Mouse (Mus musculus): Measurements from ENCODE around the gene Gm38655. TPM values are rescaled to one million over a fixed set of nuclear protein-coding genes. Genes with fewer than 3 reads are reported as not detected.

Gm38655 gene
- total and polyA plus RNA-seq, 3 experiments = not detected

DNA sequence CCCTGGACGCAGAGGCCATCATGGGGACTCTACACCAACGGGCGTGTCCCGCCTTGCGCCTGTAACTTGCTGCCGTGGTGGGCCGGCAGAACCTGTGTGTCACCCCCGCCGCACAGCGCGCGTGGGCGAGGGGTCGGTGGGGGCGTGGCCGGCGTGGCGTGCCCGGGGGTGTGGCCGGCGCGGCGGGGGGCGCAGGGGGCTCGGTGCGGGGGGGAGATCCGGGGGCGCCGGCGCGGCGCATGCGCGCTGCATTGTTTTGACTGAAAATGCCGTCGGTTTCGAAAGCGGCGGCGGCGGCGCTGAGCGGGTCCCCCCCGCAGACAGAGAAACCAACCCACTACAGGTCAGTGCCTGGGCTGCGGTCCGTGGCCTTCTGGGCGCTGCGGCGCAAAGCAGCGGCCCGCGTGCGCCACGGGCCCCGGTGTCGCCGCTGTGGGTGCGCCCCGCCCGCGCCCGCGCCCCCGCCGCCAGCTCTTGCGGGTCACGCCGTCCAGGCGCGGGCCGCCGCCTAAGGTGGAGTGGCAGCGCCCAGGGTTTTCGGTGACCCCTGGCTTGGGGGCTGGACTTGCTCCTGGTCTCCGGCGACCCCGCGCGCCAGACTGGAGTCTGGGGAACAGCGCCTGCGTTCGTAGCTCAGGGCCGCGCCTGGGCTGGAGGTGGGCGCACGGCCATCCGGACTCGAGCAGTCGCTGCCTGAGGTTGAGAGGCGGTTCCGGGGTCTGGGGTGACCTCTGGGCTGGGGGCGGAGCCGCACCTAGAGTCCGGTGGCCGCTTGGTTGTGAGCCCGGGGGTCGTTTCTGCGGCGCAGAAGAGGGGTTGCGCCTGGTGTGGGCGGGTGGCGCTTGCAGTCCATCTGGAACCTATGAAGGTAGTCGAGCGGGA, 13.1 kb upstream of the Gm38655 start, which contains the start of gene Unkl:
Gene Unkl (plus strand): TSS at position 248 of the 882 bp plus-strand sequence.
- Histone ChIP-seq H3K36me3 (replicated peaks in 1 of 2; ENCODE audit: control insufficient read depth in 1 of 2, insufficient read depth in 1 of 2, low read length in 1 of 2) (peaks cover 10 to 48% of the 10 kb centered on the region in 2 experiments), H3K79me2 (replicated peaks; ENCODE audit: control insufficient read depth, extremely low read depth, insufficient read depth, poor library complexity, severe bottlenecking) (peaks cover 26% of the 10 kb centered on the region), H3K9me3 (replicated peaks; ENCODE audit: low read length) (no peaks in the 10 kb centered on the region), H3K27me3 (replicated peaks) (no peaks in the 10 kb centered on the region), H3K4me2 (ENCODE audit: insufficient read depth, low read depth, poor library complexity, severe bottlenecking) (peak within 1 kb of the TSS; percentile 58), H3K9ac (ENCODE audit: insufficient read depth, low read depth) (peak within 1 kb of the TSS; percentile 91), H3K4me3 (replicated peaks in 1 of 3; ENCODE audit: low read depth in 2 of 3, low read length in 2 of 3, poor library complexity in 1 of 3) (peak within 1 kb of the TSS; percentile 72 to 91 (median 82)), H3K4me1 (ENCODE audit: control insufficient read depth in 1 of 2, insufficient read depth in 2 of 2) (peaks cover 2 to 41% of the 10 kb centered on the region in 2 experiments; a peak in 3 of 4 replicates), H3K27ac (ENCODE audit: insufficient read depth, low read depth) (peak within 1 kb of the TSS; percentile 34; the same call in 1 of the 2 replicates)
- peak; percentile 83 for TF ChIP-seq NRF1 (IDR thresholded peaks at IDR 0.05; ENCODE audit: low read depth, low read length)
- TF ChIP-seq NELFE (IDR thresholded peaks at IDR 0.05; ENCODE audit: low read depth, low read length) = no peak
- TF ChIP-seq MAZ (IDR thresholded peaks at IDR 0.05; ENCODE audit: low read depth, low read length) = no peak
- peak; percentile 38; the same call in 1 of the 2 replicates for TF ChIP-seq POLR2A (IDR thresholded peaks at IDR 0.05; ENCODE audit: low read depth, low read length)
- peak; percentile 26; the same call in 1 of the 2 replicates for TF ChIP-seq SIN3A (IDR thresholded peaks at IDR 0.05; ENCODE audit: low read length)
- peak; percentile 51 for TF ChIP-seq MXI1 (IDR thresholded peaks at IDR 0.05; ENCODE audit: low read depth, low read length)
- peak; percentile 45 for DNase-seq (ENCODE audit: extremely low read depth)
- in situ Hi-C loops (cut with MboI; ENCODE audit: low pct_ligation_motif_present, low pct_unique_long_range_greater_than_20kb, low sequenced_read_pairs) (loop anchor here (10.0 kb wide), 1 partner anchor 86 kb away; the partner anchor contains the start of gene Ube2i), dilution Hi-C loops (cut with MboI; ENCODE audit: extremely low pct_ligation_motif_present, extremely low pct_unique_long_range_greater_than_20kb, low sequenced_read_pairs) (no loop called here)

DNA sequence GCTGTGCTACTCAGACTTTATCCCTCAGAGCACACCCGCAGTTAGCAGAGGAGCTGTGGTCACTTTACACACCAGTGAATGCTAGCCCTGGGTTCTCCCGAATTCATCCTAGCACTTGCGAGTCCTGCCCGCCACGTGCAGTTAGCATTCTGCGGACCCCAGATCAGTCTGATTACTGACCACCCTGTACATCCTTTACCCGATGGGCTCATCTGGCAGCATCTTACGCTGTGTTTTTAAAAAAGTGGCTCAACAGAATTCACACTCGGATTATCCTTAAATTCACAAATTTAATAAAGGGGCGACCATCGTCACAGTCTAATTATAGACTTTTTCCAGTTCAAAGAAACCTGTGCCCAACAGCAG, 12.5 kb upstream of the Gm38655 start:
- Histone ChIP-seq H3K9me3 (replicated peaks; ENCODE audit: low read length) (no peaks in the 10 kb centered on the region), H3K4me1 (ENCODE audit: control insufficient read depth in 1 of 2, insufficient read depth in 2 of 2) (peaks cover 4 to 44% of the 10 kb centered on the region in 2 experiments; a peak in 3 of 4 replicates), H3K4me2 (ENCODE audit: insufficient read depth, low read depth, poor library complexity, severe bottlenecking) (peak overlapping the region; percentile 41; the same call in 1 of the 2 replicates), H3K27me3 (replicated peaks) (no peaks in the 10 kb centered on the region), H3K27ac (ENCODE audit: insufficient read depth, low read depth) (no peak overlapping the region), H3K36me3 (replicated peaks in 1 of 2; ENCODE audit: control insufficient read depth in 1 of 2, insufficient read depth in 1 of 2, low read length in 1 of 2) (peaks cover 9 to 42% of the 10 kb centered on the region in 2 experiments), H3K4me3 (replicated peaks in 1 of 3; ENCODE audit: low read depth in 2 of 3, low read length in 2 of 3, poor library complexity in 1 of 3) (peak overlapping the region; percentile 41 to 91 (median 82)), H3K79me2 (replicated peaks; ENCODE audit: control insufficient read depth, extremely low read depth, insufficient read depth, poor library complexity, severe bottlenecking) (peaks cover 26% of the 10 kb centered on the region), H3K9ac (ENCODE audit: insufficient read depth, low read depth) (peak overlapping the region; percentile 91)
- TF ChIP-seq UBTF (IDR thresholded peaks at IDR 0.05; ENCODE audit: low read depth, low read length) (no peak), MYC (IDR thresholded peaks at IDR 0.05; ENCODE audit: low read depth, low read length) (no peak), IRF4 (IDR thresholded peaks at IDR 0.05; ENCODE audit: low read depth, low read length) (no peak), MXI1 (IDR thresholded peaks at IDR 0.05; ENCODE audit: low read depth, low read length) (no peak), HCFC1 (IDR thresholded peaks at IDR 0.05; ENCODE audit: low read depth, low read length) (no peak), TCF12 (IDR thresholded peaks at IDR 0.05; ENCODE audit: low read depth, low read length) (no peak), ZKSCAN1 (IDR thresholded peaks at IDR 0.05; ENCODE audit: borderline replicate concordance, low read depth, low read length) (no peak), SMC3 (IDR thresholded peaks at IDR 0.05; ENCODE audit: low read depth, low read length) (no peak), ZMIZ1 (IDR thresholded peaks at IDR 0.05; ENCODE audit: low read depth, low read length) (no peak), MAX (IDR thresholded peaks at IDR 0.05; ENCODE audit: low read length) (no peak)
- in situ Hi-C loops (cut with MboI; ENCODE audit: low pct_ligation_motif_present, low pct_unique_long_range_greater_than_20kb, low sequenced_read_pairs) = loop anchor here (10.0 kb wide), 1 partner anchor 87 kb away; the partner anchor contains the start of gene Ube2i
- dilution Hi-C loops (cut with MboI; ENCODE audit: extremely low pct_ligation_motif_present, extremely low pct_unique_long_range_greater_than_20kb, low sequenced_read_pairs) = no loop called here
- DNase-seq (ENCODE audit: extremely low read depth) = no peak

All from CH12.LX (cell line).